Mouse (Mus musculus): ENCODE measurements around the gene Gm1043. TPM values are rescaled to one million over a fixed set of nuclear protein-coding genes. Genes with fewer than 3 reads are reported as not detected.

Gm1043 gene
- polyA plus RNA-seq, 1 experiment from 2014 or later, result not detected

Other genes starting within 250 kb of the Gm1043 start
- 0.23 and 1.0 TPM in 2 replicates for gene Ppp2r2c, start 216.9 kb upstream of the Gm1043 start, polyA plus RNA-seq (2016; fragmentation: Nextera tagmentation; extraction: Ambion mirVana)
- gene Wfs1, start 96.2 kb upstream of the Gm1043 start, polyA plus RNA-seq (2016; fragmentation: Nextera tagmentation; extraction: Ambion mirVana), result 6.1 and 6.7 TPM in 2 replicates
- gene Crmp1, start 156.6 kb downstream of the Gm1043 start, polyA plus RNA-seq (2016; fragmentation: Nextera tagmentation; extraction: Ambion mirVana), result 61.8 and 91.8 TPM in 2 replicates

All from limb, embryonic 10.5 days (tissue).